Mouse (Mus musculus) spleen, embryonic (tissue): ENCODE measurements at regions not wholly inside any gene's neighbourhood (a gene's known extent, or its start where the extent isn't known, plus 50 kb on each side); places are given as distances from the start of the nearest gene placed in this dataset.

ENCODE experiments used
- CTCF ChIA-PET: fragments of 350-600 bp; sonication (Branson Sonifier 250); formaldehyde crosslinking; loops from one replicate; lab custom pipeline; 2022; lab: Charles Lee

DNA sequence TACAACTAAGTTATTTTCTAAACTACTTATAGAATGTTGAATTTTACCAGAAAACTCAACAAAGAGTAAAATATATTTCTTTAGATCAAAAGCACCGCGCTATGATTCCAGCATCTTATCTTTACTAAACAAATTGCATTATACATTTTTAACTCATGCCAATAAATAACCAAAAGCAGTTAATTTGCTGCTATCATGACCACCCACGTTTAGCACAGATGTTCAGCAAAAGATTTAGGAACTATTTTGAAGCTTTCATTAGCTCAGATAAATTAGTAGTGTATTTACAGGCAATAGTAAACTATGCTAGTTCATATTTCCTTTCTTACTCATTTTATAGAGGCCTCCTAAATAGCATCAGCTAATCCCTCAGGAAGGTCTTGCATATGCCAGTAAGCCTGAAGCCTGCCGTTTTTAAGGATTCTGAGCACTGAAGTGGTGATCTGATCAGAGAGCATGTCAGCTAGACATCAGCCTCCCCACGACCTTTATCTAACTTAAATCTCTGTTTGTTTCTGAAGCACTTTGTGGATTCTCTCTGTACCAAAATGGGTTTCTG lies 176.3 kb upstream of the Itga4 start:
- CTCF ChIA-PET = no interaction called here

DNA sequence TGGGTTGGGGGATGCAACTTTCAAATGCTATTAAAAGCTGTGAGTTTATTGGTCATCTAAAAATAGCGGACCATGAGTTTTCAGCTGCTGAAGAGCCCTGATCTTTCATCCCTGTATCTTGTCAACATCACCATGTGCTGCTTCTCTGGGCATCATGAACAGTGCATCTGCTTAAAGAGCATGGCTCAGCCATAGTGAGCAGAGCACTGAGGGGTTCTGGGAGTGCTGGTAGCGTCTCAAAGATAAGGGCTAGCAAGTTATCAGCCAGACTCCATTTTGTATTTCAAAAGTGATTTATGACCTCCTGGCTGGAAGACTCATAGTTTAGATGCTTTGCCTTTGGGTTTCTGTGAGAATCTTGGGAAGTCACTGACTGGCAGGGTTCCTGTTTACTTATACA lies 173.5 kb upstream of the Itga4 start:
- CTCF ChIA-PET = no interaction called here

DNA sequence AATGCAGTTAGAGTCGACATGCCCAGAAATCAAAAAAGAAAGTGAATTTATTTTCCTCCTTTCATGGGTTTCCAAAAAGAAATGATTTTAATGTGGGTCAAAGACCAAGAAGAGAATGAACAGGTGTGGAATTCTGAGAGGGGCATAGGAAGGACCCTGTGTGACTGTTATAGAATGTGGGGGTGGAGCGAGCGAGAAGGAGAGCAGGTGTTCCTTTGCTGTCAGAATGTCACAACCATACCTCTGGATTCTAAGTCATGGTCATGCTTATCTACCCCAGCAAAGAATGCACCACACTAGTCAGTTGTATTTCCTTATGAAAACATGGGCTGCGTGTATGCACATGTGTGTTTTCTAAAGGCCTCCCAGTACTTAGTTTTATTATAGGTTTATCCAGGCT lies 168.9 kb upstream of the Itga4 start:
- CTCF ChIA-PET = no interaction called here

GRCm38 (mm10) chr2:79086857-79087578 lies 168.2 kb upstream of the Itga4 start:
- CTCF ChIA-PET = interaction anchor here (0.6 kb wide), 1 partner anchor 1218 kb away, joined by 3 read pairs; no protein-coding TSS in a partner anchor

GRCm38 (mm10) chr2:79087600-79088205 lies 167.5 kb upstream of the Itga4 start:
- CTCF ChIA-PET = interaction anchor here (0.6 kb wide), 1 partner anchor 1217 kb away, joined by 3 read pairs; no protein-coding TSS in a partner anchor

DNA sequence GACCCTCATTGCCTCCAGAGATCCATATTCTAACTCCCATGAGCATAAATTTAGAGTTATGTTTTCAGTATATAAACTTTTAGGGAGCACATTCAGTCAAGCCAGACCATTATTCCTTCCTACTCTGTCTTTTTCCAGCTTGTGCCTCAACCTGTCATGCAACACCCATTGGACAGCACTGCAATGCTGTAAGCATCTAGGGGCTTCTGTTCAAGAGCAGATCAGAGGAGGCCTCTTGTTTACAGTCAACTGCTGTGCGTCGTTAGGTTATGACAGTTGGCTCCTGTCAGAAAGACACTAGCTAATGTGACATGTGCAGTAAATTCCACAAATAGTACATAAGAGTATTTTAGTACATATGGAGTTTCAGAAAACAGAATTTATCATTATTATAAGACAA lies 165.0 kb upstream of the Itga4 start:
- CTCF ChIA-PET = no interaction called here

DNA sequence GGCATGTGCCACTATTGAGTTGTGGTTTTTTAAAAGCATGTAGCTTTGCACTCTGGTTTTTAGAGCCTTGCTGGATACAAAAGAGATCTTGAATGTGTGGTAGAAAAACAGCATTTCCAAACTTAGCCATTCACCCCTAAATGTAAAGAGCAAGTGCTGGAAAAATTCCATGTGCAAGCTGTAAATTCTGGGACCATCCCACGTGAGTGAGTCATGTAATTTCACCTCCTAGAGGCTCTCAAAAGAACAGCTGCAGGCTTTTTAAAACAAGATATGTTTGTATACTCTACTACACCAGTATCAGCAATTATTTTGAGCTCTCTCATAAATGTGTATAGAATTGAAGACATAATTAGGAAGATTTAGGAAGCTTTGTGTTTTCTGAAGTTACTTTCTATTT lies 160.9 kb upstream of the Itga4 start:
- CTCF ChIA-PET = no interaction called here

DNA sequence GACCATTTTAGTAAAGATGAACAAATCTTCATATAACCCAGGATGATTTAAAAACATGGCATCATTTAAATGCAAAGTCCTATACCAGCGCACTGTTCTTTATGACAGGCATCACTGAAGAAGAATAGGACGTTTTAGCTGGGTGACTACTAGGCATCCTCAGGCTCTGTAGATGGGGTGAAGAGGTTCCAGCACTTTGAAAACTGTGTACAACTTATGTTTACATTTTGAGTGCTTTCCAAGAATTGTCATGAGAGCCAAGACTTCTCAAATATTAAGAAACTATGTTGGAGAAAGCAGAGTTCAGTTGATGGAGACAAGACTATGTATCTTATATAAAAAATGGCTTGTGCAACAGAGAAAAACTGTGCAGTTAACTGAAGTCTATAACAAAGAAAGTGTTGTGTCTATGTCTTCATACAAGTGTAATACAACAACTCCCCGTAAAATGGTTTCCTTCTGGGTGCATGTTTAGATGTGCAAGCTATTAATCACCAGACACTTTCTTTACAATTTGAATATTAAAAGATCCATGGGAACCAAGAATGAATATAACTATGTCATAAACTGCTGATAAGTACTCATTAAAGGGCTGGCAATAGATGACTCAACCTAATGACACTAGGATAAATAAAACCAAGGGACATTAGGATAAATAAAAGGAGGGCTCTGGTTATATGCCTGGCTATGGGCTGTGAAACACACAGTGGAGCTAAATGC lies 158.5 kb upstream of the Itga4 start:
- CTCF ChIA-PET = no interaction called here

GRCm38 (mm10) chr2:79099601-79100000 lies 155.6 kb upstream of the Itga4 start:
- CTCF ChIA-PET = no interaction called here

DNA sequence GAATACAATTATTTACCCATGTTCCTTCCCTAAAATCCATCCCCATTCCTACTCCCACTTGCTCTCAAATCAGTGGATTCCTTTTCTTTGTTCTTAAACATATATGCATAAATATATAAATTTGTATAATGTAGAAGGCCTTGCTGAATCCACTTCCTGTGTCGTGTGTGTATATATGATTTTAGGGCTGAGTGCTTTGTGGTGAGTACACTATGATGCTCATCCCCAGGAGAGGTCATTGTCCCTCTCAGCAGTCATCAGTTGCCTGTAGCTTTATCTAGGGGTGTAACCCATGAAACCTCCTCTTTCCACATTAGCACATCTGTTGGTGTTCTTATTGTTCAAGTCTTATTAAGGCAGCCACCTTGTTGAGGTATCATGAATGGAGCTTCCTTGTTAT lies 143.6 kb upstream of the Itga4 start:
- CTCF ChIA-PET = no interaction called here

DNA sequence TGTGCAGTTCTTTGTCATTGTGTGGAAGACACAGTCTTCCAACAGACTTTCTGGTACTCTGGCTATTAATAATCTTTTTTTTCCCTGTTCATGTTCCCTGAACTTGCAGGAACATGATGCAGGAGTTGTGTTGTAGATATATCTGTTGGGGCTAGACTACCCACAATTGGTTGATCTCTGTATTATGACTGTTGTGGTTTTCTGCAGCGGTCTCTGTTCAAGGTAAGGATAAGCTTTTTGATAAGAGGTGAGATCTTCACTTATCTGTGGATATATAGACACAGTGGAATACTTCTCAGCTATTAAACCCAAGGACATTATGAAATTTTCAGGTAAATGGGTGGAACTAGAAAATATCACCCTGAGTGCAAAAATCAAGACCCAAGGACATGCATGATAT lies 143.2 kb upstream of the Itga4 start:
- CTCF ChIA-PET = no interaction called here

DNA sequence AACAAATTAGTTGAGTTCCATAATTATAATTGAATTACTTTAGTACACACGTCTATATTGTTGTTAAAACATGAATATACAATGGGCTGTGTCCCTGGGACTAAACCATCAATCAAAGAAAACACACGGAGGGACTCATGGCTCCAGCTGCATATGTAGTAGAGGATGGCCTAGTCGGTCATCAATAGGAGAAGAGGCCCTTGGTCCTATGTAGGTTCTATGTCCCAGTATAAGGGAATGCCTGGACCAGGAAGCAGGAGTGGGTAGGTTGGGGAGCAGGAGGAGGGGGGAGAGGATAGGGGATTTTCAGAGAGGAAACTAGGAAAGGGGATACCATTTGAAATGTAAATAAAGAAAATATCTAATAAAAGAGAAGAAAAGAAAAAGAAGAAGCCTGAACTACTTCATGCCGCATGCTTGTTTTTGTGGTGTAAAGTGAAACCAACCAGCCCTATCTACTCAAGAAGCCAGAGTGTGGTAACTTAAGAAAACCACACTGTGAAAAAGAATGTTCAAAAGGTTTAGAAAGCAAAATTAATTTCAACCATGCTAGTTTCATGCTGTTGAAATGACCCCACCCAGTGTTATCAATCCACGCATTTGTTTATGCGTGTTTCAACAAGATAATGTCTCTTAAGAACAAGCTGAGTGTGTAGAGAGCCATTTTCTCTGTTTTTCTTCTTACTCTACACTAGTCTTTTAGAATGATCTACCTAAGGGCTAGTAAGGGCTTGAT lies 134.4 kb upstream of the Itga4 start:
- CTCF ChIA-PET = no interaction called here

DNA sequence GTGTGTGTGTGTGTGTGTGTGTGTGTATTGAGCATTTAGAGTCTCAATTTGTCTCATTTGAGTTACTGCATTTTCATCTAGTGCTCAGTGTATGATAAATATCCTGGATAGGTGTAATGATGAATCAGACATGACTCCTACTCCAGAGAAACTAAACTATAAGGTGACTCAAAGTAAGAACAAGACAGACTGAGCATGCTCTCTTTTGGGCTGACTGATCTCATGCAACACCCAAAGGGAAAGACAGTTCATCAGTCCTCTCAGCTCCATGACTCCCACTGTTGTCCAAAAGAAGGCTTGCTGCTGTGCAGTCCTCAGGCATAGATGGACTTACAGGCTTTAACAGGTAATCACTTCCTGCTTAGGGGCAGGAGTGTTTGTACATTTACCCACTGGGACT lies 132.7 kb upstream of the Itga4 start:
- CTCF ChIA-PET = interaction anchor here (0.7 kb wide), 1 partner anchor 136 kb away, joined by 4 read pairs; no protein-coding TSS in a partner anchor

GRCm38 (mm10) chr2:79124272-79124976 lies 130.8 kb upstream of the Itga4 start:
- CTCF ChIA-PET = no interaction called here

GRCm38 (mm10) chr2:79126170-79126879 lies 128.9 kb upstream of the Itga4 start:
- CTCF ChIA-PET = interaction anchor here (1.2 kb wide), 1 partner anchor 13 kb away, joined by 3 read pairs; no protein-coding TSS in a partner anchor

DNA sequence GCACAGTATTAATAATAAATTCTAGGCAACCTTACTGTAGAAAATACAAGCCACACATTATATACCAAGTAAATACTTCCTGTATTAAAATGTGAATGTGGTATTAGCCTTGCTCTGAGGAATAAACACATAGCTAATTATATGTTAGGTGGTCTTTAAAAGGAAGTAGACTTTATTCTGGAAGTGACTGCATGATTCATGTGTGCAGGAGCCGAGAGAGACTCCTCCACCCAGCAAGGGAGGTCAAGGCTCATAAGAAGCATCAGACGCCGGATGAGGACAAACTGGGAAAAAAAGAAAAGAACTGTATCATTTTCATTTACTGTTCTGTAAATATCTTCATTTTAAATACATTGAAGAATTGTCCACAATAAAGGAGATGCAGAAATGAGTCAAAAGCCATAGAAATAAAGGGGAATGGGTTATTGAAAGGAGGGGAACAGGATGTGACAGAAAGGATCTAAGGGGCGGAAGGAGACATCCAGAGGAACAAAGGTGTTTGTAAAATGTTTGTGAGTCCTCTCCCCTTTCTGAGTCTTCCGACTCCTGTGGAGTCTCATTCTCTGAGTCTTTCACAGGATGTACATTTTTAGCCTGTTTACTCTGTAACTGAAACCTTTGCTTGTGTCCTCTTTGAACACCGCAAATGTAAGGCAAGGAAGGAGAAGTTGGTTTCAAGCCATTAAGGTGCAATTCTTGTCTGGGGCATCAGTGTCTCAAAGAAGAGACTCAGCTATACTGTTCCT lies 128.1 kb upstream of the Itga4 start:
- CTCF ChIA-PET = no interaction called here

DNA sequence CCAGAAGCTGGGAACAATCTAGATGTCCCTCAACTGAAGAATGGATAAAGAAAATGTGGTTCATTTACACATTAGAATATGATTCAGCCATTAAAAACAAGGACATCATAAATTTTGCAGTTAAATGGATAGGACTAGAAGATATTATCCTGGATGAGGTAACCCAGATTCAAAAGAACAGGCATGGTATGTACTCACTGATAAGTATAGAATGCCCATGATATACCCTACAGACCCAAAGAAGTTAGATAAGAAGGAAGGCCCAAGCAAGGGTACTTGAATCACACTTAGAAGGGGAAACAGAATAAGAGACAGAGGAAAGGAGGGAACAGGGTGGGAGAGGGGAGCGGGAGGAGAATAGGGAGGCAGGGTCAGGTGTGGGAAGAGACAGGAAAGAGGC lies 127.4 kb upstream of the Itga4 start:
- CTCF ChIA-PET = no interaction called here

GRCm38 (mm10) chr2:79130660-79131059 lies 124.6 kb upstream of the Itga4 start:
- CTCF ChIA-PET = no interaction called here

- CTCF ChIA-PET = interaction anchor here (0.6 kb wide), 1 partner anchor 91 kb away, joined by 3 read pairs; no protein-coding TSS in a partner anchor
Measured at GRCm38 (mm10) chr2:79131235-79131634, 124.0 kb upstream of the Itga4 start.
